Mouse (Mus musculus): Measurements from ENCODE around the gene Sidt2. TPM values are rescaled to one million over a fixed set of nuclear protein-coding genes. Genes with fewer than 3 reads are reported as not detected.

Gene Sidt2
- polyA plus RNA-seq, 1 experiment from 2014 or later, result 21.2 TPM

- Histone ChIP-seq H3K9ac (ENCODE audit: low read length) (no peak overlapping the region), H3K27ac (ENCODE audit: low read depth, low read length) (no peak overlapping the region), H3K9me3 (ENCODE audit: control insufficient read depth, low read length) (no peaks in the 10 kb centered on the region), H3K4me2 (ENCODE audit: low read depth, low read length, severe bottlenecking) (no peak overlapping the region), H3K27me3 (ENCODE audit: control insufficient read depth, insufficient read depth, low read length) (no peaks in the 10 kb centered on the region), H3K36me3 (ENCODE audit: control insufficient read depth, insufficient read depth, low read length) (no peaks in the 10 kb centered on the region; the same call in 1 of the 2 replicates), H3K4me1 (replicated peaks; ENCODE audit: control insufficient read depth, insufficient read depth, low read length) (peaks cover 2% of the 10 kb centered on the region; the same call in 1 of the 2 replicates), H3K4me3 (ENCODE audit: low read depth, low read length) (no peak overlapping the region)
- WGBS, result 77% methylated on average over 1 of the region's 1 CpGs
- ATAC-seq (replicated peaks; ENCODE audit: low FRiP score) (no peak), DNase-seq (ENCODE audit: low spot score) (no peak)
These were observed 25.6 kb upstream of the Sidt2 start for GRCm38 (mm10) chr9:45980611-45981010.

GRCm38 (mm10) chr9:45979778-45980177 lies 24.7 kb upstream of the Sidt2 start:
- Histone ChIP-seq H3K9ac (ENCODE audit: low read length) (no peak overlapping the region), H3K9me3 (ENCODE audit: control insufficient read depth, low read length) (no peaks in the 10 kb centered on the region), H3K4me3 (ENCODE audit: low read depth, low read length) (no peak overlapping the region), H3K27me3 (ENCODE audit: control insufficient read depth, insufficient read depth, low read length) (no peaks in the 10 kb centered on the region), H3K36me3 (ENCODE audit: control insufficient read depth, insufficient read depth, low read length) (no peaks in the 10 kb centered on the region; the same call in 1 of the 2 replicates), H3K4me1 (replicated peaks; ENCODE audit: control insufficient read depth, insufficient read depth, low read length) (peaks cover 2% of the 10 kb centered on the region; the same call in 1 of the 2 replicates), H3K4me2 (ENCODE audit: low read depth, low read length, severe bottlenecking) (no peak overlapping the region), H3K27ac (ENCODE audit: low read depth, low read length) (no peak overlapping the region)
- WGBS, result 94% methylated on average over 2 of the region's 2 CpGs
- ATAC-seq (replicated peaks; ENCODE audit: low FRiP score) (no peak), DNase-seq (ENCODE audit: low spot score) (no peak)

- DNase-seq (ENCODE audit: low spot score) (no peak), ATAC-seq (replicated peaks; ENCODE audit: low FRiP score) (no peak)
- 87% methylated on average over 2 of the region's 2 CpGs for WGBS
These were observed 21.8 kb upstream of the Sidt2 start for GRCm38 (mm10) chr9:45976884-45977283.

GRCm38 (mm10) chr9:45963577-45963976 lies 8.5 kb upstream of the Sidt2 start:
- WGBS, result 96% methylated on average over 6 of the region's 6 CpGs
- H3K4me1 ChIP-seq (replicated peaks; ENCODE audit: control insufficient read depth, insufficient read depth, low read length), result no peaks in the 10 kb centered on the region
- no peak overlapping the region for H3K9ac ChIP-seq (ENCODE audit: low read length)
- no peak overlapping the region for H3K4me2 ChIP-seq (ENCODE audit: low read depth, low read length, severe bottlenecking)
- H3K27me3 ChIP-seq (ENCODE audit: control insufficient read depth, insufficient read depth, low read length), result no peaks in the 10 kb centered on the region
- H3K4me3 ChIP-seq (ENCODE audit: low read depth, low read length), result no peak overlapping the region
- H3K36me3 ChIP-seq (ENCODE audit: control insufficient read depth, insufficient read depth, low read length), result peaks cover 18% of the 10 kb centered on the region
- no peaks in the 10 kb centered on the region for H3K9me3 ChIP-seq (ENCODE audit: control insufficient read depth, low read length)
- no peak for DNase-seq (ENCODE audit: low spot score)
- no peak for ATAC-seq (replicated peaks; ENCODE audit: low FRiP score)
- H3K27ac ChIP-seq (ENCODE audit: low read depth, low read length), result no peak overlapping the region

More at GRCm38 (mm10) chr9:45976884-45977283, 21.8 kb upstream of the Sidt2 start:
- Histone ChIP-seq H3K27me3 (ENCODE audit: control insufficient read depth, insufficient read depth, low read length) (no peaks in the 10 kb centered on the region), H3K27ac (ENCODE audit: low read depth, low read length) (no peak overlapping the region), H3K36me3 (ENCODE audit: control insufficient read depth, insufficient read depth, low read length) (peaks cover 5% of the 10 kb centered on the region; the same call in 1 of the 2 replicates), H3K4me3 (ENCODE audit: low read depth, low read length) (no peak overlapping the region), H3K9ac (ENCODE audit: low read length) (no peak overlapping the region), H3K4me1 (replicated peaks; ENCODE audit: control insufficient read depth, insufficient read depth, low read length) (no peaks in the 10 kb centered on the region), H3K4me2 (ENCODE audit: low read depth, low read length, severe bottlenecking) (no peak overlapping the region), H3K9me3 (ENCODE audit: control insufficient read depth, low read length) (no peaks in the 10 kb centered on the region)

- H3K27me3 ChIP-seq (ENCODE audit: control insufficient read depth, insufficient read depth, low read length), result no peaks in the 10 kb centered on the region
- no peak overlapping the region for H3K4me2 ChIP-seq (ENCODE audit: low read depth, low read length, severe bottlenecking)
- no peak for ATAC-seq (replicated peaks; ENCODE audit: low FRiP score)
- H3K9ac ChIP-seq (ENCODE audit: low read length), result no peak overlapping the region
- no peaks in the 10 kb centered on the region for H3K9me3 ChIP-seq (ENCODE audit: control insufficient read depth, low read length)
- H3K4me1 ChIP-seq (replicated peaks; ENCODE audit: control insufficient read depth, insufficient read depth, low read length), result no peaks in the 10 kb centered on the region
- H3K27ac ChIP-seq (ENCODE audit: low read depth, low read length), result no peak overlapping the region
- H3K36me3 ChIP-seq (ENCODE audit: control insufficient read depth, insufficient read depth, low read length), result peaks cover 12% of the 10 kb centered on the region
- no peak overlapping the region for H3K4me3 ChIP-seq (ENCODE audit: low read depth, low read length)
- DNase-seq (ENCODE audit: low spot score), result no peak
- WGBS, result 92% methylated on average over 2 of the region's 2 CpGs
These were observed 6.8 kb upstream of the Sidt2 start for GRCm38 (mm10) chr9:45961855-45962254.

GRCm38 (mm10) chr9:45959661-45960060 lies 4.6 kb upstream of the Sidt2 start:
- 85% methylated on average over 7 of the region's 7 CpGs for WGBS
- Histone ChIP-seq H3K4me3 (ENCODE audit: low read depth, low read length) (no peak overlapping the region), H3K9me3 (ENCODE audit: control insufficient read depth, low read length) (no peaks in the 10 kb centered on the region), H3K27ac (ENCODE audit: low read depth, low read length) (no peak overlapping the region), H3K4me1 (replicated peaks; ENCODE audit: control insufficient read depth, insufficient read depth, low read length) (peaks cover 3% of the 10 kb centered on the region; the same call in 1 of the 2 replicates), H3K27me3 (ENCODE audit: control insufficient read depth, insufficient read depth, low read length) (no peaks in the 10 kb centered on the region), H3K36me3 (ENCODE audit: control insufficient read depth, insufficient read depth, low read length) (peaks cover 9% of the 10 kb centered on the region), H3K4me2 (ENCODE audit: low read depth, low read length, severe bottlenecking) (no peak overlapping the region), H3K9ac (ENCODE audit: low read length) (no peak overlapping the region)
- no peak for ATAC-seq (replicated peaks; ENCODE audit: low FRiP score)
- DNase-seq (ENCODE audit: low spot score), result no peak

- Histone ChIP-seq H3K27ac (ENCODE audit: low read depth, low read length) (no peak overlapping the region; the same call in 1 of the 2 replicates), H3K36me3 (ENCODE audit: control insufficient read depth, insufficient read depth, low read length) (peaks cover 3% of the 10 kb centered on the region; the same call in 1 of the 2 replicates), H3K27me3 (ENCODE audit: control insufficient read depth, insufficient read depth, low read length) (no peaks in the 10 kb centered on the region), H3K4me2 (ENCODE audit: low read depth, low read length, severe bottlenecking) (no peak overlapping the region), H3K4me1 (replicated peaks; ENCODE audit: control insufficient read depth, insufficient read depth, low read length) (peaks cover 10% of the 10 kb centered on the region; the same call in 1 of the 2 replicates), H3K9me3 (ENCODE audit: control insufficient read depth, low read length) (no peaks in the 10 kb centered on the region), H3K4me3 (ENCODE audit: low read depth, low read length) (no peak overlapping the region), H3K9ac (ENCODE audit: low read length) (no peak overlapping the region)
- no peak for DNase-seq (ENCODE audit: low spot score)
- ATAC-seq (replicated peaks; ENCODE audit: low FRiP score), result no peak
- WGBS, result 45% methylated on average over 4 of the region's 4 CpGs
These were observed 3.8 kb upstream of the Sidt2 start for GRCm38 (mm10) chr9:45958851-45959250.

- Histone ChIP-seq H3K9me3 (ENCODE audit: control insufficient read depth, low read length) (no peaks in the 10 kb centered on the region), H3K27me3 (ENCODE audit: control insufficient read depth, insufficient read depth, low read length) (no peaks in the 10 kb centered on the region), H3K36me3 (ENCODE audit: control insufficient read depth, insufficient read depth, low read length) (peaks cover 3% of the 10 kb centered on the region; the same call in 1 of the 2 replicates), H3K4me3 (ENCODE audit: low read depth, low read length) (no peak overlapping the region), H3K27ac (ENCODE audit: low read depth, low read length) (no peak overlapping the region), H3K4me2 (ENCODE audit: low read depth, low read length, severe bottlenecking) (no peak overlapping the region), H3K4me1 (replicated peaks; ENCODE audit: control insufficient read depth, insufficient read depth, low read length) (peaks cover 11% of the 10 kb centered on the region; the same call in 1 of the 2 replicates), H3K9ac (ENCODE audit: low read length) (no peak overlapping the region)
- WGBS, result 79% methylated on average over 7 of the region's 7 CpGs
- no peak for ATAC-seq (replicated peaks; ENCODE audit: low FRiP score)
- no peak for DNase-seq (ENCODE audit: low spot score)
These were observed 3.1 kb upstream of the Sidt2 start for GRCm38 (mm10) chr9:45958023-45958670.

All from forebrain, embryonic 11.5 days (tissue).